Mouse (Mus musculus): ENCODE measurements around the gene Spns2. TPM values are rescaled to one million over a fixed set of nuclear protein-coding genes. Genes with fewer than 3 reads are reported as not detected.

The Spns2 gene
- polyA plus RNA-seq, 1 experiment from 2014 or later, result 9.1 TPM

- WGBS, result 82% methylated on average over 4 of the region's 4 CpGs
- Histone ChIP-seq H3K36me3 (no peaks in the 10 kb centered on the region), H3K9ac (0 out of 2 replicates have a peak overlapping the region, but pooled peaks have one; percentile 17), H3K4me1 (replicated peaks) (peaks cover 39% of the 10 kb centered on the region), H3K4me3 (no peak overlapping the region), H3K9me3 (no peaks in the 10 kb centered on the region), H3K4me2 (no peak overlapping the region), H3K27me3 (0 out of 2 replicates have a peak, but pooled peaks cover 1% of the 10 kb centered on the region), H3K27ac (replicated peaks) (no peak overlapping the region)
- no peak for ATAC-seq (ENCODE audit: low read depth)
These were observed 7.8 kb downstream of the Spns2 start for GRCm38 (mm10) chr11:72481952-72482351.

- Histone ChIP-seq H3K27ac (replicated peaks) (no peak overlapping the region), H3K27me3 (no peaks in the 10 kb centered on the region), H3K9ac (0 out of 2 replicates have a peak overlapping the region, but pooled peaks have one; percentile 17), H3K4me1 (replicated peaks) (peaks cover 39% of the 10 kb centered on the region), H3K4me2 (no peak overlapping the region), H3K4me3 (no peak overlapping the region), H3K36me3 (no peaks in the 10 kb centered on the region), H3K9me3 (no peaks in the 10 kb centered on the region)
- no peak for ATAC-seq (ENCODE audit: low read depth)
- WGBS, result 78% methylated on average over 5 of the region's 5 CpGs
These were observed 8.4 kb downstream of the Spns2 start for GRCm38 (mm10) chr11:72481313-72481712.

- H3K27ac ChIP-seq (replicated peaks), result no peak overlapping the region
- H3K27me3 ChIP-seq, result no peaks in the 10 kb centered on the region
- 75% methylated on average over 2 of the region's 2 CpGs for WGBS
- no peak overlapping the region for H3K9ac ChIP-seq
- no peak for ATAC-seq (ENCODE audit: low read depth)
- no peaks in the 10 kb centered on the region for H3K36me3 ChIP-seq
- H3K4me1 ChIP-seq (replicated peaks), result peaks cover 32% of the 10 kb centered on the region
- H3K4me3 ChIP-seq, result no peak overlapping the region
- H3K9me3 ChIP-seq, result no peaks in the 10 kb centered on the region
- H3K4me2 ChIP-seq, result no peak overlapping the region
These were observed 10.2 kb downstream of the Spns2 start for GRCm38 (mm10) chr11:72479499-72479898.

GRCm38 (mm10) chr11:72478228-72478627 lies 11.5 kb downstream of the Spns2 start:
- peak overlapping the region; percentile 54; the same call in 1 of the 2 replicates for H3K27ac ChIP-seq (replicated peaks)
- no peak overlapping the region for H3K4me3 ChIP-seq
- peaks cover 13% of the 10 kb centered on the region; the same call in 1 of the 2 replicates for H3K36me3 ChIP-seq
- H3K9ac ChIP-seq, result 0 out of 2 replicates have a peak overlapping the region, but pooled peaks have one; percentile 34
- no peaks in the 10 kb centered on the region for H3K27me3 ChIP-seq
- WGBS, result 76% methylated on average over 6 of the region's 6 CpGs
- no peak overlapping the region for H3K4me2 ChIP-seq
- ATAC-seq (ENCODE audit: low read depth), result no peak
- no peaks in the 10 kb centered on the region for H3K9me3 ChIP-seq
- peaks cover 30% of the 10 kb centered on the region for H3K4me1 ChIP-seq (replicated peaks)

DNA sequence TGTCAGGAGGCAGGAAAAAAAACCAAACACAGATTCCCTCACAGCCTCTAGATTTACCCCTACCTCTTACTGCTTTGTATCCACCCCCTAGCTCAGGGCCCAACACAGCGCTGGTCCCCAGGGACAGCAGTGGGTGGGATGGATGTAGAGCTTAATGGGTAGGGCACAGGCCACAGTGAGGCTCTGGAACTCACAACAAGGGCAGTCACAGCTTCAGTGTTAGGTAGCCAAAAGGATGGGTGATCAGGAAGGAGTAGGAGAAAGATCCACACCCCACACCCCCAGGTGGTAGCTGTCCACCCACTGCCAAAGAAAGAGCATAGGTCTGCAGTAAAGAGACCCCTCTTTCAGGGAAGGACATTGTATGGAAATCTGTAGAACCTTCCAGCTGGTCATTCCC lies 12.1 kb downstream of the Spns2 start:
- 90% methylated on average over 1 of the region's 1 CpGs for WGBS
- peak overlapping the region; percentile 34; the same call in 1 of the 2 replicates for H3K9ac ChIP-seq
- peak overlapping the region; percentile 54; the same call in 1 of the 2 replicates for H3K27ac ChIP-seq (replicated peaks)

GRCm38 (mm10) chr11:72477182-72477581 lies 12.5 kb downstream of the Spns2 start:
- no peak for ATAC-seq (ENCODE audit: low read depth)
- WGBS, result 44% methylated on average over 5 of the region's 5 CpGs
- H3K9ac ChIP-seq, result peak overlapping the region; percentile 34; the same call in 1 of the 2 replicates
- peak overlapping the region; percentile 54 for H3K27ac ChIP-seq (replicated peaks)
- no peaks in the 10 kb centered on the region for H3K27me3 ChIP-seq
- peaks cover 30% of the 10 kb centered on the region for H3K4me1 ChIP-seq (replicated peaks)
- peaks cover 20% of the 10 kb centered on the region; the same call in 1 of the 2 replicates for H3K36me3 ChIP-seq
- no peak overlapping the region for H3K4me3 ChIP-seq
- no peak overlapping the region for H3K4me2 ChIP-seq
- no peaks in the 10 kb centered on the region for H3K9me3 ChIP-seq

More for the DNA sequence above, 12.1 kb downstream of the Spns2 start:
- H3K4me1 ChIP-seq (replicated peaks), result peaks cover 30% of the 10 kb centered on the region
- H3K4me3 ChIP-seq, result no peak overlapping the region
- no peak for ATAC-seq (ENCODE audit: low read depth)
- no peaks in the 10 kb centered on the region for H3K9me3 ChIP-seq
- peaks cover 17% of the 10 kb centered on the region; the same call in 1 of the 2 replicates for H3K36me3 ChIP-seq
- no peak overlapping the region for H3K4me2 ChIP-seq
- H3K27me3 ChIP-seq, result no peaks in the 10 kb centered on the region

- WGBS, result 63% methylated on average over 7 of the region's 7 CpGs
- H3K9ac ChIP-seq, result no peak overlapping the region
- no peaks in the 10 kb centered on the region for H3K9me3 ChIP-seq
- ATAC-seq (ENCODE audit: low read depth), result no peak
- peaks cover 26% of the 10 kb centered on the region; the same call in 1 of the 2 replicates for H3K36me3 ChIP-seq
- peak overlapping the region; percentile 28; the same call in 1 of the 2 replicates for H3K27ac ChIP-seq (replicated peaks)
- no peak overlapping the region for H3K4me2 ChIP-seq
- peaks cover 30% of the 10 kb centered on the region for H3K4me1 ChIP-seq (replicated peaks)
- no peaks in the 10 kb centered on the region for H3K27me3 ChIP-seq
- no peak overlapping the region for H3K4me3 ChIP-seq
These were observed 13.6 kb downstream of the Spns2 start for GRCm38 (mm10) chr11:72476074-72476625.

- H3K4me3 ChIP-seq, result no peak overlapping the region
- WGBS, result 73% methylated on average over 7 of the region's 7 CpGs
- no peak overlapping the region for H3K4me2 ChIP-seq
- peaks cover 26% of the 10 kb centered on the region; the same call in 1 of the 2 replicates for H3K36me3 ChIP-seq
- H3K9ac ChIP-seq, result no peak overlapping the region
- no peaks in the 10 kb centered on the region for H3K27me3 ChIP-seq
- peak overlapping the region; percentile 28; the same call in 1 of the 2 replicates for H3K27ac ChIP-seq (replicated peaks)
- no peak for ATAC-seq (ENCODE audit: low read depth)
- no peaks in the 10 kb centered on the region for H3K9me3 ChIP-seq
- peaks cover 30% of the 10 kb centered on the region for H3K4me1 ChIP-seq (replicated peaks)
These were observed 14.3 kb downstream of the Spns2 start for GRCm38 (mm10) chr11:72475408-72475807.

DNA sequence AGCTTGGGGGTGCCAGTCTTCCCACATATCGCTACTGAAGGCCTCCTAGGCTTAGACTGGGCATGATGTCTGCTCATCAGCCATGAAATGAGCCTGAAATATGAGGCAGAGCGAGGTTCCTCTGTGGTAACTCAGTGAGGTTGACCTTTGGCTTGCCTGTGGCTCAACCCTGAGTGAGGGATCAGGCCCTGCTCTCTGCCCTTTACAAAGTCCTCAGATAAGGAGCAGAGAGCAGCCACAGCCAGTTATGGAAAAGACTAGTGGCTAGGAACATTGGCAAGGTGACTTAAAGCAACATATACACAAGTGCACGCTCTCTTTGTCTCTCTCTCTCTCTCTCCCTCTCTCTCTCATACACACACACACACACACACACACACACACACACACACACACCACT lies 14.8 kb downstream of the Spns2 start:
- no peak overlapping the region for H3K27ac ChIP-seq (replicated peaks)
- H3K9me3 ChIP-seq, result no peaks in the 10 kb centered on the region
- no peaks in the 10 kb centered on the region for H3K27me3 ChIP-seq
- ATAC-seq (ENCODE audit: low read depth), result no peak
- no peak overlapping the region for H3K9ac ChIP-seq
- H3K36me3 ChIP-seq, result peaks cover 27% of the 10 kb centered on the region; the same call in 1 of the 2 replicates
- H3K4me2 ChIP-seq, result no peak overlapping the region
- H3K4me1 ChIP-seq (replicated peaks), result peaks cover 30% of the 10 kb centered on the region
- WGBS, result 74% methylated on average over 3 of the region's 3 CpGs
- no peak overlapping the region for H3K4me3 ChIP-seq

GRCm38 (mm10) chr11:72473540-72473939 lies 16.2 kb downstream of the Spns2 start:
- WGBS, result 90% methylated on average over 4 of the region's 4 CpGs
- H3K9me3 ChIP-seq, result no peaks in the 10 kb centered on the region
- peaks cover 44% of the 10 kb centered on the region for H3K4me1 ChIP-seq (replicated peaks)
- no peak overlapping the region for H3K4me3 ChIP-seq
- H3K4me2 ChIP-seq, result no peak overlapping the region
- no peak overlapping the region for H3K9ac ChIP-seq
- no peak for ATAC-seq (ENCODE audit: low read depth)
- peaks cover 29% of the 10 kb centered on the region; the same call in 1 of the 2 replicates for H3K36me3 ChIP-seq
- H3K27ac ChIP-seq (replicated peaks), result no peak overlapping the region
- no peaks in the 10 kb centered on the region for H3K27me3 ChIP-seq

DNA sequence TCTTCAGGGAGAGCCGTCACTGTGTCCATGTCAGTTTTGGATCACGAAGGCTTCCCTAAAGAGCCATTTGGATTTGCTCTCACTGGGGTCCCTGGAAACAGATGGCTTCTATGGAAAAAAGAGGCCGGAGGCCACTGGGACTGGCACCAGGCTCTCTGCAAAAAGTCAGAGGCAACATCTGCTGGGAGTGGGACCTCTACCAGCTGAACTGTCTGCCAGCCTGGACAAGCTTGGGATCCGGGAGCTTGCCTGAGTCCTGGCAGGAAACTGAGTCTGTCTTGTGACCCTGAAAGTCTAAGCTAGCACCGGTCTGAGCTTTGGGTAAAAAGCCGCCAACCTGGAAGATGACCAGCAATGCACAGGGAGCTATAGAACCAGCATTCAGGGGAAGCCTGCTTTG lies 18.3 kb downstream of the Spns2 start:
- Histone ChIP-seq H3K36me3 (peaks cover 29% of the 10 kb centered on the region; the same call in 1 of the 2 replicates), H3K4me3 (no peak overlapping the region), H3K27ac (replicated peaks) (no peak overlapping the region), H3K4me1 (replicated peaks) (peaks cover 40% of the 10 kb centered on the region), H3K9ac (no peak overlapping the region), H3K9me3 (no peaks in the 10 kb centered on the region), H3K27me3 (no peaks in the 10 kb centered on the region), H3K4me2 (no peak overlapping the region)
- ATAC-seq (ENCODE audit: low read depth), result no peak
- 76% methylated on average over 6 of the region's 6 CpGs for WGBS

DNA sequence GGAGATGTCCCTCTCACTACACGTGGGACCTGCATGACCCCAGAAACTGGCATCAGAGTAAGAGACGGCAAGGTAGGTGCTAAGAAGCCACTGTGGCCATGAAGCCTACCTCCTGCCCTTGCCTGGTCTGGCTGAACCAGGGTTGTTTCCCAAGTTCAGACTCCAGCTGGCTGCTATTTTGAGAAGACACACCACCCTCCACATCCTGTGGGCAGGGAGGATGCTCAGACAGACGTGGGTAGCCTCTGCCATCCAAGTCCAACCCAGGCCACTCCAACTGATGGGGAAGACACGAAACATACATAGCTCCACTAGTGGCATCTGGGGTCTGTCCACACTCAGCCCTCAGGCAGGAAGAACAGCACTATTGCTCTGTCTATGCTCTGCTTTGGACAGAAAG lies 19.7 kb downstream of the Spns2 start:
- no peaks in the 10 kb centered on the region for H3K9me3 ChIP-seq
- no peak overlapping the region for H3K9ac ChIP-seq
- WGBS, result 69% methylated on average over 4 of the region's 4 CpGs
- H3K4me3 ChIP-seq, result no peak overlapping the region
- peak overlapping the region; percentile 68 for H3K27ac ChIP-seq (replicated peaks)
- no peaks in the 10 kb centered on the region for H3K27me3 ChIP-seq
- H3K36me3 ChIP-seq, result peaks cover 31% of the 10 kb centered on the region; the same call in 1 of the 2 replicates
- no peak overlapping the region for H3K4me2 ChIP-seq
- no peak for ATAC-seq (ENCODE audit: low read depth)
- peaks cover 40% of the 10 kb centered on the region for H3K4me1 ChIP-seq (replicated peaks)
